Mouse (Mus musculus) MN1 (cell line): ENCODE data around the gene Slc22a20.

Experiments used
- DNase-seq: peaks from one replicate; pipeline ENCODE4 v3.0.0-alpha.2; 2016; ENCODE audit warnings: low spot score

Slc22a20 gene

GRCm38 (mm10) chr19:5989585-5989984, 3.6 kb upstream of the Slc22a20 start:
- DNase-seq = no peak

- DNase-seq = peak; percentile 78
Observed at GRCm38 (mm10) chr19:5988815-5989452, 3.0 kb upstream of the Slc22a20 start.

GRCm38 (mm10) chr19:5988027-5988814, 2.3 kb upstream of the Slc22a20 start:
- DNase-seq = no peak

GRCm38 (mm10) chr19:5980477-5980876, 5.5 kb downstream of the Slc22a20 start:
- no peak for DNase-seq

GRCm38 (mm10) chr19:5977717-5978116, 8.2 kb downstream of the Slc22a20 start:
- DNase-seq = no peak

GRCm38 (mm10) chr19:5975676-5976075, 10.3 kb downstream of the Slc22a20 start:
- DNase-seq = no peak

GRCm38 (mm10) chr19:5975112-5975511, 10.8 kb downstream of the Slc22a20 start:
- DNase-seq = no peak

- no peak for DNase-seq
Observed at GRCm38 (mm10) chr19:5967664-5968063, 18.3 kb downstream of the Slc22a20 start.

- DNase-seq = no peak
Observed at GRCm38 (mm10) chr19:5966786-5967185, 19.2 kb downstream of the Slc22a20 start.

GRCm38 (mm10) chr19:5965910-5966309, 20.0 kb downstream of the Slc22a20 start:
- DNase-seq = no peak

- DNase-seq = peak; percentile 82
Observed at GRCm38 (mm10) chr19:5965280-5965679, 20.7 kb downstream of the Slc22a20 start.

GRCm38 (mm10) chr19:5964804-5965203, 21.1 kb downstream of the Slc22a20 start:
- no peak for DNase-seq

GRCm38 (mm10) chr19:5963883-5964562, 21.9 kb downstream of the Slc22a20 start, which contains the start of gene Pola2:
Gene Pola2 (minus strand): TSS chr19:5964202.
- DNase-seq = peak; percentile 86

GRCm38 (mm10) chr19:5962651-5963050, 23.3 kb downstream of the Slc22a20 start:
- DNase-seq = peak; percentile 32

GRCm38 (mm10) chr19:5957371-5957770, 28.6 kb downstream of the Slc22a20 start:
- DNase-seq = no peak

- peak; percentile 82 for DNase-seq
Observed at GRCm38 (mm10) chr19:5956685-5957084, 29.3 kb downstream of the Slc22a20 start.

- peak; percentile 29 for DNase-seq
Observed at GRCm38 (mm10) chr19:5955704-5956670, 30.0 kb downstream of the Slc22a20 start.

- DNase-seq = no peak
Observed at GRCm38 (mm10) chr19:5954936-5955335, 31.0 kb downstream of the Slc22a20 start.

- DNase-seq = no peak
Observed at GRCm38 (mm10) chr19:5954031-5954710, 31.8 kb downstream of the Slc22a20 start.

GRCm38 (mm10) chr19:5953201-5953770, 32.7 kb downstream of the Slc22a20 start:
- DNase-seq = no peak
